Mouse (Mus musculus) liver, embryonic 15.5 days (tissue): ENCODE measurements at regions not wholly inside any gene's neighbourhood (a gene's known extent, or its start where the extent isn't known, plus 50 kb on each side); places are given as distances from the start of the nearest gene placed in this dataset.

ENCODE experiments used
- ATAC-seq: fragments of 200-750 bp; cut with Nextera tagmentation; 2 replicates; pipeline ENCODE4 v1.8.0; 2017; ENCODE audit warnings: moderate number of reproducible peaks, mild to moderate bottlenecking, moderate library complexity; ENCODE audit not compliant: insufficient read depth
- H3K27ac ChIP-seq: fragments of 300-500 bp; sonication (generic); replicated peaks from 2 replicates; pipeline ENCODE4 v1.5.1; 2015; ENCODE audit warnings: mild to moderate bottlenecking, inconsistent platforms
- H3K27me3 ChIP-seq: fragments of 300-500 bp; sonication (generic); 2 replicates; pipeline ENCODE4 v1.6.1; 2015; ENCODE audit warnings: mild to moderate bottlenecking, inconsistent platforms
- H3K36me3 ChIP-seq: fragments of 300-500 bp; sonication (generic); replicated peaks from 2 replicates; pipeline ENCODE4 v1.6.1; 2015; ENCODE audit warnings: moderate library complexity, mild to moderate bottlenecking, inconsistent platforms
- H3K4me1 ChIP-seq: fragments of 300-500 bp; sonication (generic); replicated peaks from 2 replicates; pipeline ENCODE4 v1.6.1; 2015; ENCODE audit warnings: inconsistent platforms
- H3K4me2 ChIP-seq: fragments of 300-500 bp; sonication (generic); 2 replicates; pipeline ENCODE4 v1.6.1; 2015; ENCODE audit warnings: moderate library complexity, mild to moderate bottlenecking, inconsistent platforms
- H3K4me3 ChIP-seq: fragments of 300-500 bp; sonication (generic); replicated peaks from 2 replicates; pipeline ENCODE4 v1.5.1; 2015; ENCODE audit warnings: mild to moderate bottlenecking, inconsistent platforms
- H3K9ac ChIP-seq: fragments of 300-500 bp; sonication (generic); 2 replicates; pipeline ENCODE4 v1.6.1; 2015; ENCODE audit warnings: moderate library complexity, mild to moderate bottlenecking, inconsistent platforms
- H3K9me3 ChIP-seq: fragments of 300-500 bp; sonication (generic); replicated peaks from 2 replicates; pipeline ENCODE4 v1.6.1; 2016; ENCODE audit warnings: inconsistent platforms
- WGBS: fragments of 180-500 bp; shearing (Covaris S2); methylation state at CpG from one replicate; pipeline ENCODE4 v1.1.7; 2015; ENCODE audit warnings: mixed read lengths; ENCODE audit not compliant: insufficient replicate concordance; 5-methylcytosine and 5-hydroxymethylcytosine counted together

DNA sequence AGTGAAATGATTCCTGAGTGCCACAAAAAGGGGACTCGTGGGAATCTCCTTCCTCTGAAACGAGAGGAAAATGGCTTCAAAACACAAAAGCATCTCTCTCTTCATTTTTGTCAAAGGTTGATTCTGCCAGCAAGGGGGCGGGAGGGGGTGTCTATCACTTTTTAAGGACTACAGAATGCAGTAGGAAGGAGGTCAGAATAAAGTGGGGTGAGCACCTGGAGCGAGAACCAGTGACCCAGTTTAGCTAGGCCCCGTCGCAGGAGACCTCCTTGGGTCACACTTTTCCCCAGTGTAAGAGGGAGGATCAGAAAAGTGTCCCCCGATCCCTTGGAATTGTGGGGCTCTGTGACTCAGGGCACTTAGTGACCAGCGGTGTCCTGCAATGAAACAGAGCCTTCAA is 133.1 kb downstream of the Tgfb2 start:
- H3K9me3 ChIP-seq, result no peaks in the 10 kb centered on the region
- H3K4me3 ChIP-seq, result no peak overlapping the region
- ATAC-seq, result no peak
- no peak overlapping the region for H3K9ac ChIP-seq
- H3K36me3 ChIP-seq, result no peaks in the 10 kb centered on the region
- no peak overlapping the region for H3K4me2 ChIP-seq
- no peaks in the 10 kb centered on the region for H3K4me1 ChIP-seq
- no peak overlapping the region for H3K27ac ChIP-seq
- WGBS, result 65% methylated on average over 8 of the region's 8 CpGs
- no peaks in the 10 kb centered on the region for H3K27me3 ChIP-seq

GRCm38 (mm10) chr1:186572092-186572491 is 133.7 kb downstream of the Tgfb2 start:
- H3K4me2 ChIP-seq, result no peak overlapping the region
- H3K9ac ChIP-seq, result no peak overlapping the region
- no peaks in the 10 kb centered on the region for H3K9me3 ChIP-seq
- 45% methylated on average over 4 of the region's 4 CpGs for WGBS
- H3K4me1 ChIP-seq, result no peaks in the 10 kb centered on the region
- H3K36me3 ChIP-seq, result no peaks in the 10 kb centered on the region
- H3K27me3 ChIP-seq, result no peaks in the 10 kb centered on the region
- H3K4me3 ChIP-seq, result no peak overlapping the region
- ATAC-seq, result no peak
- H3K27ac ChIP-seq, result no peak overlapping the region

DNA sequence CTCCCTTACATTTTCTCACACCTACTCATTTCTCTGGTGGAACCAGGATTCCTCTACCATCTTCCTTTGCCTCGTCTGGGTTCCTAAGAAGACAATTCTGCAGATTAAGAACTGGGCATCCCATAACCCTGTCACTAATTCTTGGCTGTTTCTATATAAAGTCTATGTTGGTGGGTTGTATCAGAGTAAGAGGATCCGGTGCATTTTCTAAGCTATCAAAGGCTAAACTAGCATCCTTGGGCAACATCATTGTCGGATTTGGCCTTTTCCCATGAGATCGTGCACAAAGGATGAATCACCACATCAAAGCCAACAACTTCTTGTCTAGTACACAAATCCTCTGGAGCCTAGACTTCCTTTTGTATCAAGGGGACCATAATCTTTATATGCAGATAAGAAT is 137.3 kb downstream of the Tgfb2 start:
- 62% methylated on average over 4 of the region's 4 CpGs for WGBS
- no peak for ATAC-seq
- H3K36me3 ChIP-seq, result no peaks in the 10 kb centered on the region

GRCm38 (mm10) chr1:186568076-186568475 is 137.7 kb downstream of the Tgfb2 start:
- Histone ChIP-seq H3K36me3 (no peaks in the 10 kb centered on the region), H3K4me3 (no peak overlapping the region), H3K9ac (no peak overlapping the region), H3K9me3 (no peaks in the 10 kb centered on the region), H3K27me3 (no peaks in the 10 kb centered on the region), H3K27ac (no peak overlapping the region), H3K4me2 (no peak overlapping the region), H3K4me1 (no peaks in the 10 kb centered on the region)
- 38% methylated on average over 6 of the region's 6 CpGs for WGBS
- ATAC-seq, result no peak

More for the DNA sequence above, 137.3 kb downstream of the Tgfb2 start:
- Histone ChIP-seq H3K4me1 (no peaks in the 10 kb centered on the region), H3K9ac (no peak overlapping the region), H3K4me3 (no peak overlapping the region), H3K4me2 (no peak overlapping the region), H3K27ac (no peak overlapping the region), H3K9me3 (no peaks in the 10 kb centered on the region), H3K27me3 (no peaks in the 10 kb centered on the region)

DNA sequence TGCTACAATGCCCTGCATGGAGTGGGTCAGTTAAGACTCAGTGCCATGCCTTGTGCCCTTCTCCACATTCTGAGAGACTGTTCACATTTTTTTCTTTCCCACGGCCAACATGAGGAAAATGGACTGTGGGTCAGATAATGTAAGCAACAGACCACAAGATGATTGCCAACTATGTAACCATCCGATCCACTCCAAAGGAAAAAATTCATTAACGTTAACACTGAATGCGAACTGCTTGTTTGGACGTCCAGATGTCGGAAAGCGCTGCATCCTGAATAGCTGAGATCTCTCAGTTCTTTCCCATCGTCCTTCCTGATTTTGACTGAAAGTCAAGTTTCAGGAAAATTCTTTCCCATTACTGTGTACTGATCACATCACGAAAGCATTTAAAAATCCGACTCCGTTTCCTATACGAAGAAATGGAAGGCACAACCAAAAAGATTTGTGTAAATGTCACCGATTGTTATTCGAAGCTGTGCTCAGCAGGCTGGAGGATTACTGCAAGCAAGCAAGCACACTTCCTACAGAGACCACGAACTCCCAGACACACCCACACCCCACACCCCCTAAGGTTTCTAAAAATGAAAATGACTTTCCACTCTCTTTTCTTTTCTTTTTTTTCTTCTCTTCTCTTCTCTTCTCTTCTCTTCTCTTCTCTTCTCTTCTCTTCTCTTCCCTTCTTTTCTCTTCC is 138.5 kb downstream of the Tgfb2 start:
- Histone ChIP-seq H3K4me3 (no peak overlapping the region), H3K4me2 (no peak overlapping the region), H3K4me1 (no peaks in the 10 kb centered on the region), H3K36me3 (no peaks in the 10 kb centered on the region), H3K9ac (no peak overlapping the region), H3K27me3 (no peaks in the 10 kb centered on the region), H3K27ac (no peak overlapping the region), H3K9me3 (no peaks in the 10 kb centered on the region)
- no peak for ATAC-seq
- WGBS, result 21% methylated on average over 15 of the region's 15 CpGs

- H3K9ac ChIP-seq, result no peak overlapping the region
Observed at GRCm38 (mm10) chr1:186562027-186562426, 143.8 kb downstream of the Tgfb2 start.

GRCm38 (mm10) chr1:186555441-186555975 is 150.3 kb downstream of the Tgfb2 start:
- Histone ChIP-seq H3K4me3 (no peak overlapping the region), H3K9ac (no peak overlapping the region), H3K9me3 (no peaks in the 10 kb centered on the region), H3K36me3 (no peaks in the 10 kb centered on the region), H3K27ac (no peak overlapping the region), H3K27me3 (no peaks in the 10 kb centered on the region), H3K4me1 (no peaks in the 10 kb centered on the region), H3K4me2 (no peak overlapping the region)
- WGBS, result 35% methylated on average over 6 of the region's 6 CpGs
- ATAC-seq, result no peak

More at GRCm38 (mm10) chr1:186562027-186562426, 143.8 kb downstream of the Tgfb2 start:
- no peak for ATAC-seq
- Histone ChIP-seq H3K27ac (no peak overlapping the region), H3K4me1 (no peaks in the 10 kb centered on the region), H3K9me3 (no peaks in the 10 kb centered on the region), H3K4me2 (no peak overlapping the region), H3K36me3 (no peaks in the 10 kb centered on the region), H3K27me3 (no peaks in the 10 kb centered on the region), H3K4me3 (no peak overlapping the region)
- 46% methylated on average over 3 of the region's 3 CpGs for WGBS

- no peak overlapping the region for H3K27ac ChIP-seq
- WGBS, result 45% methylated on average over 7 of the region's 7 CpGs
- H3K4me2 ChIP-seq, result no peak overlapping the region
- H3K4me1 ChIP-seq, result no peaks in the 10 kb centered on the region
- no peak overlapping the region for H3K4me3 ChIP-seq
- no peak overlapping the region for H3K9ac ChIP-seq
- no peak for ATAC-seq
- H3K27me3 ChIP-seq, result no peaks in the 10 kb centered on the region
- H3K36me3 ChIP-seq, result no peaks in the 10 kb centered on the region
- H3K9me3 ChIP-seq, result no peaks in the 10 kb centered on the region
Observed at GRCm38 (mm10) chr1:186554520-186555010, 151.2 kb downstream of the Tgfb2 start.

DNA sequence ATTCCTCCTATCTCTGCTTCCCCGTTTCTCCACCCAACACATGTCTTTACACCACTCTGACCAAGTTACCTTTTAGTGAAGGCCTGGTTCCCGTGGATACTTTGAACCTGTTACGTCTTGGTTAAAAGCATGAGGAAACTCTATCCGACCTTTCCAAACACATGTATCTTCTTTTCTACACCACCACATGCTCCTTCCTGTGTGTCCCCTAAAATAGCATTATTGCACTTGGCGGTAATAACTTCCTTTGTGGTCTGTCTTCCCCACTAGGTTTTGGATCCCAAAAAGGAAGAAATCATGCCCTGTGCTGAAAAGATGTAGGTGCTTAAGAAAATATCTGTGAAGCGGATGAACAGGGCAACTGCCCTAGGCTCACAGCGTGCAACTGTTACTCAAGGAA is 153.1 kb downstream of the Tgfb2 start:
- Histone ChIP-seq H3K9ac (no peak overlapping the region), H3K36me3 (no peaks in the 10 kb centered on the region), H3K4me2 (no peak overlapping the region), H3K27ac (no peak overlapping the region), H3K9me3 (no peaks in the 10 kb centered on the region), H3K4me3 (no peak overlapping the region), H3K27me3 (no peaks in the 10 kb centered on the region), H3K4me1 (no peaks in the 10 kb centered on the region)
- ATAC-seq, result no peak
- WGBS, result 36% methylated on average over 7 of the region's 7 CpGs

DNA sequence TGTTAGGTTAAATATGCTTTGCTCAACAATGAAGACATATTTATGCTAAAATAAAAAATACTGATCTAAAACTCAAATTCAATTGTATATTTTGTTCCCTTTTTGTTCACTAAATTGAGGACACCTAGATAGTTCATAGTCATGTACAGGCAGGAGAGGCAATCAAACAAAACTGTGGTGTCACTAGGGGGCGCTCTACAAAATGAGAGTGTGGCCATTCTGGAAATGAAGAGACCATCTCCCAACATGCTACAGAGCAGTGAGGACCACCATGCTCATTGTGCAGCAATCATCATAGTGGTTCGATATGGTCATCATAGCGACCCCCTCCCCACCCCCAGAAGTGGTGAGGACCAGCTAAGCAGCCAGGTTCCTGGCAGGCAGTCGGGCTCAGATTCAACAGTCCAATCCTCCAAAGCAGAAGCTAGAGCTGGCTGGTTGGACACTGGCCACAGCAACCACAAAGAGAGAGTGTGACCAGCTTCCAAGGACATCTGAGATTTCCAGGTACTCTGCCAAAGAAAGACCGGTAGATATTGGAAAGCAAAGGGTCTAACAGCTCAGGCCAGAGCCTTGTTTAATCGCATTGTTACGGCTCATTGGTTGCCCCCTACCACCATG is 155.4 kb downstream of the Tgfb2 start:
- WGBS, result 68% methylated on average over 7 of the region's 7 CpGs

DNA sequence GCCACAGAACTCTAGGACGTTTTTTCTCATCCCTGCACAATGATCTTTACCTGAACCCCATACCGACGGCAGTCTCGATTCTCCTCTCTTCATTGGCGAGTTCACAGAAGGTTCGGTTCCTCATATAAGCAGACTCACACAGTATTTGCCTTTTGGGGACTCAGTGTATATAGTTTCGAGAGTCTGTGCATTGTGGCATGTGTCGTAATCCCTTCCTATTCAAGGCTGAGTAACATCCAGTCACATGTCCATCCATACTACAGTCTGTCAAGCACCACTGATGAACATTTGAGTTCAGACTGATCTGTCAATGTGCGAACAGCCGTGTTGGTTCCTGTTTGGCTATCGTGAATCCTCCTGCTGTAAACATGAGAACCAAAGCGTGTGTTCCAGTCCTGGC is 156.6 kb downstream of the Tgfb2 start:
- 69% methylated on average over 12 of the region's 12 CpGs for WGBS
- ATAC-seq, result 0 out of 2 replicates have a peak, but pooled peaks have one; percentile 25

More for the DNA sequence above, 155.4 kb downstream of the Tgfb2 start:
- Histone ChIP-seq H3K27ac (no peak overlapping the region), H3K36me3 (no peaks in the 10 kb centered on the region), H3K4me2 (no peak overlapping the region), H3K9ac (no peak overlapping the region), H3K4me1 (no peaks in the 10 kb centered on the region), H3K9me3 (no peaks in the 10 kb centered on the region), H3K4me3 (no peak overlapping the region), H3K27me3 (no peaks in the 10 kb centered on the region)
- no peak for ATAC-seq

More for the DNA sequence above, 156.6 kb downstream of the Tgfb2 start:
- no peaks in the 10 kb centered on the region for H3K27me3 ChIP-seq
- no peaks in the 10 kb centered on the region for H3K36me3 ChIP-seq
- H3K27ac ChIP-seq, result no peak overlapping the region
- H3K9me3 ChIP-seq, result no peaks in the 10 kb centered on the region
- no peak overlapping the region for H3K4me2 ChIP-seq
- H3K4me3 ChIP-seq, result no peak overlapping the region
- no peak overlapping the region for H3K9ac ChIP-seq
- H3K4me1 ChIP-seq, result no peaks in the 10 kb centered on the region
